Mouse (Mus musculus): Measurements from ENCODE around the gene Arhgap21. TPM values are rescaled to one million over a fixed set of nuclear protein-coding genes. Genes with fewer than 3 reads are reported as not detected.
A peak's percentile ranks its signal among the peaks of the same experiment; 100 is the strongest.

Arhgap21 gene
- polyA plus RNA-seq, 1 experiment from 2014 or later = 5.2 TPM

DNA sequence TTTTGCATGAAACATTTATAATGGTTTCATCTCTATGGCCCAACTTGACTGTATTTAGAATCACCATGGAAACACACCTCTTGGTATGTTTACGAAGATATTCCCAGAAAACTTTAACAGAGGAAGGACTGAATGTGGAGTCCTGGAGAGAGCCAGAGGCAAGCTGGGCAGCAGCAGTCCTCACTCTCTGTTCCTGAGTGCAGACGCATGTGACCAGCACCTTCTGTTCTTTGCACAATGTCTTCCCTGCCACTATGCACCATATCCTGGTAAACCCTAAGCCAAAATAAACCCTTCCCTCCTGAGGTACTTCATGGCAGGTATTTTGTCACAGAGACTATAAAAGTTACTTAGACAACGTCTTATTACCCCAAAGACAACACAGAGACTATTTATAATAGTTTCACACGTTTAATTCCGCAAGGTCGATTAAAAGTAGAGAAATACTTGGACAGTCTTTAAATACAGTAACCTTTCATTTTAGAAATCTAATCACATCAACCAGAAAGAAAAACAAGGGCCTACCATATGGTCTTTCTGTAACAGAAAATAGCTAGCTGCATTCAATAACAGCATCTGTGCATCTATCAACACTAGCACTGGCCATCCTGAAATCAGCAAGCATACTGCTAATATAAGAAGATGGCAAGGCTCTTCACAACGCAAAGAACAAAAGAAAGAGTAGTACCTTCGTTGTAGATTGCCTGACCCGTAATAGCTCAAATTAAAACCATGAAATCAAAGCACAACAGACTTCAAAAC, 8.6 kb downstream of the Arhgap21 start:
- Histone ChIP-seq H3K9me3 (ENCODE audit: control insufficient read depth, low read length) (no peaks in the 10 kb centered on the region), H3K27ac (replicated peaks) (no peak overlapping the region), H3K9ac (ENCODE audit: low read length) (no peak overlapping the region), H3K27me3 (ENCODE audit: control insufficient read depth, insufficient read depth, low read length) (no peaks in the 10 kb centered on the region), H3K4me2 (replicated peaks; ENCODE audit: low read depth) (no peak overlapping the region), H3K36me3 (ENCODE audit: control insufficient read depth, insufficient read depth, low read length) (no peaks in the 10 kb centered on the region), H3K4me1 (replicated peaks; ENCODE audit: control insufficient read depth, insufficient read depth) (peaks cover 5% of the 10 kb centered on the region; the same call in 1 of the 2 replicates), H3K4me3 (ENCODE audit: low read depth, low read length) (no peak overlapping the region)
- TF ChIP-seq EP300 (optimal IDR thresholded peaks at IDR 0.05) (no peak), CTCF (IDR thresholded peaks at IDR 0.05; ENCODE audit: low read depth) (no peak)
- WGBS = 78% methylated on average over 9 of the region's 9 CpGs
- DNase-seq (ENCODE audit: low spot score) = no peak
- no peak for ATAC-seq (ENCODE audit: low FRiP score, low TSS enrichment)

DNA sequence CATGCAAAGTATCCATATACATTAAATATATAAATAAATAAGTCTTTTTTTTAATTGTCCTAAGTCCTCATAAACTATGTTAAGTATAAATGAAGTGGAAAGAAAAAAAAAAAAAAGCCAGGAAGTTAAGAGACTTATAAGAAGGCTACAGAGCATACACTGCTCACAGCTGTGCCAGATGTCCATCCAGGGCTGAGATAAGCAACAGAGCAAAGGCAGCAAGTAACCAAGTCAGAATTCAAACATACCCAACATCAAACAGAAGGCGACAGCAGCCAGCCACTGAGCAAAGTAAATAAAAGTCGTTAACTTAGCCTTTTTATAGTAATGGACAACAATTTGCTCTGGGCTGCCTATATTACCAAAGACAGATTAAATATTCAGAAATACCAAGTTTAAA, 9.6 kb downstream of the Arhgap21 start:
- Histone ChIP-seq H3K36me3 (ENCODE audit: control insufficient read depth, insufficient read depth, low read length) (no peaks in the 10 kb centered on the region), H3K4me1 (replicated peaks; ENCODE audit: control insufficient read depth, insufficient read depth) (peaks cover 5% of the 10 kb centered on the region; the same call in 1 of the 2 replicates), H3K4me3 (ENCODE audit: low read depth, low read length) (no peak overlapping the region), H3K9ac (ENCODE audit: low read length) (no peak overlapping the region), H3K9me3 (ENCODE audit: control insufficient read depth, low read length) (no peaks in the 10 kb centered on the region), H3K4me2 (replicated peaks; ENCODE audit: low read depth) (no peak overlapping the region), H3K27me3 (ENCODE audit: control insufficient read depth, insufficient read depth, low read length) (no peaks in the 10 kb centered on the region), H3K27ac (replicated peaks) (no peak overlapping the region)
- ATAC-seq (ENCODE audit: low FRiP score, low TSS enrichment) = no peak
- 42% methylated on average over 2 of the region's 2 CpGs for WGBS
- DNase-seq (ENCODE audit: low spot score) = no peak
- no peak for TF ChIP-seq EP300 (optimal IDR thresholded peaks at IDR 0.05)

DNA sequence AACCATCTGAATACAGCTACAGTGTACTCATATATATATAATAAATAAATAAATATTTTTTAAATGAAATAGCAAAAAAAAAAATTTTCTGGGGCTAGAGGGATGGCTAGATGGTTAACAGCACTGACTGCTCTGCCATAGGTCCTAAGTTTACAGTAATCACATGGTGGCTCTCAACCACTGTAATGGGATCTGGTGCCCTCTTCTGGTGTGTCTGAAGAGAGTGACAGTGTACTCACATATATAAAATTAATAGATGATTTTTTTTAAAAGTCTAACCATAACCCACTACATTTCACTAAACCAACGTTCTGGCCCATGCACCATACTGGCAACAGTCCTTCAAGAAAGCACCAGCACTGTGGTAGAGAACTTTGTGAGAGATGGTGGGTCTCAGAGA, 10.7 kb downstream of the Arhgap21 start:
- WGBS = 95% methylated on average over 1 of the region's 1 CpGs
- DNase-seq (ENCODE audit: low spot score) (no peak), ATAC-seq (ENCODE audit: low FRiP score, low TSS enrichment) (no peak)
- TF ChIP-seq CTCF (IDR thresholded peaks at IDR 0.05; ENCODE audit: low read depth) (0 out of 2 replicates have a peak, but pooled peaks have one; percentile 31), EP300 (optimal IDR thresholded peaks at IDR 0.05) (no peak)
- Histone ChIP-seq H3K27ac (replicated peaks) (no peak overlapping the region), H3K9me3 (ENCODE audit: control insufficient read depth, low read length) (no peaks in the 10 kb centered on the region), H3K4me2 (replicated peaks; ENCODE audit: low read depth) (no peak overlapping the region), H3K27me3 (ENCODE audit: control insufficient read depth, insufficient read depth, low read length) (no peaks in the 10 kb centered on the region), H3K4me1 (replicated peaks; ENCODE audit: control insufficient read depth, insufficient read depth) (peaks cover 5% of the 10 kb centered on the region; the same call in 1 of the 2 replicates), H3K36me3 (ENCODE audit: control insufficient read depth, insufficient read depth, low read length) (no peaks in the 10 kb centered on the region), H3K4me3 (ENCODE audit: low read depth, low read length) (no peak overlapping the region), H3K9ac (ENCODE audit: low read length) (no peak overlapping the region)

DNA sequence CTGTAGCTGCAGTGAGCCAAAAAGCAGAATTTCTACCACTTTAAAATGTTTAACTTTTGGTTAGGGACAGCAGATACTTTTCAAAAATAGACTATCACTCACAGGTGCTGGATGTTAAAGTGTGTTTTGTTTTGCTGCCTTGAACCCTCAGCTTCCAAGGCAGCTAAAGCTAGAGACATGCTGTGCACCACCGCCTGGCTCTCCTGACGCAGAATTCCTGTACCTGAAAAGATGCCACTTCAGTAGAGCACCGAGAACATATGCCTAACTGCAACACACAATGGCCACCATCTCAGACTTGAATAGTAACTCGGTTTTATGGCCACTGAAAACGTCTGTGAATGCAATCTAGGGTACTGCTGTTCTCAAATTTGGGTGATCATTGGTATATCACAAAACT, 12.0 kb downstream of the Arhgap21 start:
- no peaks in the 10 kb centered on the region for H3K9me3 ChIP-seq (ENCODE audit: control insufficient read depth, low read length)
- WGBS = 68% methylated on average over 5 of the region's 5 CpGs
- no peaks in the 10 kb centered on the region for H3K4me1 ChIP-seq (replicated peaks; ENCODE audit: control insufficient read depth, insufficient read depth)
- H3K27ac ChIP-seq (replicated peaks) = no peak overlapping the region
- ATAC-seq (ENCODE audit: low FRiP score, low TSS enrichment) (no peak), DNase-seq (ENCODE audit: low spot score) (no peak)
- no peak for TF ChIP-seq CTCF (IDR thresholded peaks at IDR 0.05; ENCODE audit: low read depth)
- TF ChIP-seq EP300 (optimal IDR thresholded peaks at IDR 0.05) = no peak
- H3K9ac ChIP-seq (ENCODE audit: low read length) = no peak overlapping the region
- H3K4me2 ChIP-seq (replicated peaks; ENCODE audit: low read depth) = no peak overlapping the region
- H3K4me3 ChIP-seq (ENCODE audit: low read depth, low read length) = no peak overlapping the region
- H3K36me3 ChIP-seq (ENCODE audit: control insufficient read depth, insufficient read depth, low read length) = no peaks in the 10 kb centered on the region
- no peaks in the 10 kb centered on the region for H3K27me3 ChIP-seq (ENCODE audit: control insufficient read depth, insufficient read depth, low read length)

DNA sequence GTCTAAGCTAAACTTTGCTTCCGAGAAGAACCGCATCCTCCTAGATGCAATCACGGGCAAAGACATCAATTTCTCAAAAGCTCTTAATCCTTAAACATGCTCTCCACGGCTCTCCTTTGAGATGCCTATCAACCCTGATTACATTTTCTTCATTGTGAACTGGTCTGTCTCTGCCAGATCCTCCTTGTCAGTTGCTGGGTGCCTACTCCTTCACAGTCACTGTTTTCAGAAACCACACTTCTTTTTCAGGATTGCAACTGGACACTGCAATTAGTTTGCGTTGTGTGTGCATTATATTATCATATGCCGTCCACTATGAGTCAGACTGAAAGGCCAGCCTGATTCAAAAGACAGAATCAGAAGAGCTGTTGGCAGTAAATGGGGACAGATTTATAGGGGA, 12.7 kb downstream of the Arhgap21 start:
- no peak for DNase-seq (ENCODE audit: low spot score)

DNA sequence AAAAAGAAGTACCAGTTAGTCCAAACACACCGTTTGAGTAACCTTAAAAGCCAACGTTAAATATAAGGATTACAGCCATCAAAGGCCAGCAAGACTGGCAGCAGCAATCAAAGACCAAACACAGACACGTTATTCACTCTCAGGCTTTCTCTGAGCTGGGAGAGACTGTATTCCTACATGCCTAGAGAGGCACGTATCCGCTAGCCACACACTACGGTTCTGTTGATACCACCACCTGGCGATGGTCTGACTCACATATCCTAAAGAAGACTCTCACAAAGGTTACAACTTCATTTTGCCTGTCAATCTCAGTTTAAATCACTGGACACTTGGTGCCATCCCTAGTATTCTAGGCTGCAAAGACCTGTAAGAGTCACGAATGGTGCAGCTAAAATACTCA, 13.3 kb downstream of the Arhgap21 start:
- 40% methylated on average over 8 of the region's 8 CpGs for WGBS
- H3K27me3 ChIP-seq (ENCODE audit: control insufficient read depth, insufficient read depth, low read length) = no peaks in the 10 kb centered on the region
- no peak overlapping the region for H3K4me3 ChIP-seq (ENCODE audit: low read depth, low read length)
- H3K4me1 ChIP-seq (replicated peaks; ENCODE audit: control insufficient read depth, insufficient read depth) = no peaks in the 10 kb centered on the region
- no peak overlapping the region for H3K4me2 ChIP-seq (replicated peaks; ENCODE audit: low read depth)
- DNase-seq (ENCODE audit: low spot score) (no peak), ATAC-seq (ENCODE audit: low FRiP score, low TSS enrichment) (no peak)
- no peaks in the 10 kb centered on the region for H3K36me3 ChIP-seq (ENCODE audit: control insufficient read depth, insufficient read depth, low read length)
- no peaks in the 10 kb centered on the region for H3K9me3 ChIP-seq (ENCODE audit: control insufficient read depth, low read length)
- no peak for TF ChIP-seq EP300 (optimal IDR thresholded peaks at IDR 0.05)
- TF ChIP-seq CTCF (IDR thresholded peaks at IDR 0.05; ENCODE audit: low read depth) = no peak
- no peak overlapping the region for H3K27ac ChIP-seq (replicated peaks)
- no peak overlapping the region for H3K9ac ChIP-seq (ENCODE audit: low read length)

More for the DNA sequence above, 12.7 kb downstream of the Arhgap21 start:
- Histone ChIP-seq H3K27me3 (ENCODE audit: control insufficient read depth, insufficient read depth, low read length) (no peaks in the 10 kb centered on the region), H3K9me3 (ENCODE audit: control insufficient read depth, low read length) (no peaks in the 10 kb centered on the region), H3K27ac (replicated peaks) (no peak overlapping the region), H3K36me3 (ENCODE audit: control insufficient read depth, insufficient read depth, low read length) (no peaks in the 10 kb centered on the region), H3K9ac (ENCODE audit: low read length) (no peak overlapping the region), H3K4me1 (replicated peaks; ENCODE audit: control insufficient read depth, insufficient read depth) (no peaks in the 10 kb centered on the region), H3K4me2 (replicated peaks; ENCODE audit: low read depth) (no peak overlapping the region), H3K4me3 (ENCODE audit: low read depth, low read length) (no peak overlapping the region)
- 36% methylated on average over 6 of the region's 6 CpGs for WGBS
- ATAC-seq (ENCODE audit: low FRiP score, low TSS enrichment) = no peak
- no peak for TF ChIP-seq EP300 (optimal IDR thresholded peaks at IDR 0.05)
- no peak for TF ChIP-seq CTCF (IDR thresholded peaks at IDR 0.05; ENCODE audit: low read depth)
